Comparison of ENCODE assay signal across 8 mouse cellular contexts in the genomic region with DNA sequence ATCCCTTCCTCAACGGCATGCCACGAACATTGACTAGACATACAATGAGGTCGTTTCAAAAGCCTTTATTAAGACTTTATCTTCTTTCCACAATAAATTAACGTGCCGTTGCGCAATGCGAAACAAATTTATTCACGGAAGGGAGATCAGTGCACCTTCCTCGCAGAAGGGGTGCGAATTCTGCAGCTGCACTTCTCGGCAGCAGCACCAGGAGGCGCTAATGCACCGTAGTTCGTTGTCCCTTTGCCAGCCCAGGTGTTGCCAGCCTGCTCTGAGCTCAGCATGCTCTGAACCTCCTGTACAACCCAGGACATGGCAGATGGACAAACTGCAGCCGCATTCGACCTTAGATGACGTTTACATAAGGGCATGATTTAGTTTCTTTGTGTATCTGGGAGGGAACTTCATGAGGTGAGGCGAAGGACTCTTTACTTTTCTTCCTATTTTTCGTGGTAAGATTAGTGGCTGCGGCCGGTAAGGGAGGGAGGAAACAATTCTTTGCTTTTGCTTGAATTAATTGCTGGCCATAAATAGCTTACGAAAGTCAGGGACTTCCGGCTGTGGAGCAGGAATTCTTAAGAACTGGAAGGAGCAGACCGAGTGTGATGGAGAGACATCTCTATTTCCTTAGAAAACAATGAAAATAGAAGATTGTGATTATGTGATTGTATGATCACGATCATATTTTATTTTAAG.
A peak's percentile ranks its signal among the peaks of the same experiment; 100 is the strongest.
DNase-seq lines count a peak whose midpoint lies in the region; ATAC-seq lines count a peak whose summit lies in the region.

No protein-coding gene starts in this region.

- no peaks in the 10 kb centered on the region for H3K36me3 ChIP-seq in forebrain, embryonic 13.5 days (ENCODE audit: poor library complexity, severe bottlenecking)
- no peaks in the 10 kb centered on the region for H3K36me3 ChIP-seq in hindbrain, embryonic 12.5 days

- ATAC-seq in forebrain, embryonic 13.5 days = peak; percentile 89
- peak; percentile 83 for ATAC-seq in hindbrain, embryonic 12.5 days (ENCODE audit: low FRiP score)

- H3K4me2 ChIP-seq in forebrain, embryonic 13.5 days = peak overlapping the region; percentile 38; the same call in 1 of the 2 replicates
- 0 out of 2 replicates have a peak overlapping the region, but pooled peaks have one; percentile 14 for H3K4me2 ChIP-seq in hindbrain, embryonic 12.5 days (replicated peaks)

- DNase-seq in ES-CJ7 (ENCODE audit: low read depth, low spot score) = peak; percentile 75
- DNase-seq in brain, embryonic 18.5 days (ENCODE audit: low read depth, low spot score) = peak; percentile 28
- DNase-seq in layer of hippocampus, adult 9-11 months = peak; percentile 21
- DNase-seq in lung, postnatal 10 days = peak; percentile 60
- DNase-seq in retina, embryonic 14.5 days (ENCODE audit: low spot score) = peak; percentile 84
- peak; percentile 52 to 56 for DNase-seq in urinary bladder, postnatal 36 days (ENCODE audit: low spot score in 2 of 2)

- no peak overlapping the region for H3K27ac ChIP-seq in forebrain, embryonic 13.5 days
- H3K27ac ChIP-seq in hindbrain, embryonic 12.5 days = no peak overlapping the region

- no peaks in the 10 kb centered on the region for H3K27me3 ChIP-seq in forebrain, embryonic 13.5 days
- no peaks in the 10 kb centered on the region for H3K27me3 ChIP-seq in hindbrain, embryonic 12.5 days

- no peaks in the 10 kb centered on the region for H3K9me3 ChIP-seq in forebrain, embryonic 13.5 days (replicated peaks)
- H3K9me3 ChIP-seq in hindbrain, embryonic 12.5 days (replicated peaks) = no peaks in the 10 kb centered on the region

- no peak overlapping the region for H3K9ac ChIP-seq in forebrain, embryonic 13.5 days
- H3K9ac ChIP-seq in hindbrain, embryonic 12.5 days = no peak overlapping the region

- no peak overlapping the region for H3K4me3 ChIP-seq in forebrain, embryonic 13.5 days
- no peak overlapping the region for H3K4me3 ChIP-seq in hindbrain, embryonic 12.5 days

- no peaks in the 10 kb centered on the region for H3K4me1 ChIP-seq in forebrain, embryonic 13.5 days
- no peaks in the 10 kb centered on the region for H3K4me1 ChIP-seq in hindbrain, embryonic 12.5 days

- 26% methylated on average over 25 of the region's 25 CpGs for WGBS in forebrain, embryonic 13.5 days
- WGBS in hindbrain, embryonic 12.5 days = 29% methylated on average over 25 of the region's 25 CpGs

Comparison
In these comparisons a context has a peak if more than half of its experiments do, and no peak if none do; other contexts are left out.
1. DNase-seq: peak in every context shown above with its lines; median percentile 84 in retina, embryonic 14.5 days; 75 in ES-CJ7; 60 in lung, postnatal 10 days; 54 in urinary bladder, postnatal 36 days; 28 in brain, embryonic 18.5 days; 21 in layer of hippocampus, adult 9-11 months.